Mouse (Mus musculus): ENCODE data around the gene Alg12. TPM values are rescaled to one million over a fixed set of nuclear protein-coding genes. Genes with fewer than 3 reads are reported as not detected.

Alg12 gene
- 10.2 and 10.3 TPM in 2 replicates for polyA plus RNA-seq (2012; ENCODE audit: insufficient read depth, insufficient read length, missing spikeins)

- TF ChIP-seq POLR2A (IDR thresholded peaks at IDR 0.05; ENCODE audit: borderline replicate concordance, low read depth, low read length) (no peak), CTCF (IDR thresholded peaks at IDR 0.05; ENCODE audit: low read depth, low read length) (no peak)
- Histone ChIP-seq H3K4me3 (ENCODE audit: insufficient read depth, low read length) (peak within 1 kb of the TSS; percentile 91), H3K4me1 (ENCODE audit: control insufficient read depth, insufficient read depth, low read length) (peaks cover 22% of the 10 kb centered on the region), H3K27ac (ENCODE audit: insufficient read depth, low read depth, low read length) (peak within 1 kb of the TSS; percentile 77)
Observed at GRCm38 (mm10) chr15:88819026-88819905, at the start of gene Alg12, which contains the start of gene Creld2. Gene Alg12, minus strand, starts transcription at chr15:88819318. Gene Creld2, plus strand, starts transcription at chr15:88819646.

GRCm38 (mm10) chr15:88868024-88868742, 49.1 kb upstream of the Alg12 start:
- no peak overlapping the region for H3K4me3 ChIP-seq (ENCODE audit: insufficient read depth, low read length)
- H3K4me1 ChIP-seq (ENCODE audit: control insufficient read depth, insufficient read depth, low read length): peaks cover 37% of the 10 kb centered on the region
- no peak for TF ChIP-seq CTCF (IDR thresholded peaks at IDR 0.05; ENCODE audit: low read depth, low read length)
- no peak for TF ChIP-seq POLR2A (IDR thresholded peaks at IDR 0.05; ENCODE audit: borderline replicate concordance, low read depth, low read length)
- H3K27ac ChIP-seq (ENCODE audit: insufficient read depth, low read depth, low read length): no peak overlapping the region

GRCm38 (mm10) chr15:88867368-88868023, 48.4 kb upstream of the Alg12 start:
- peaks cover 33% of the 10 kb centered on the region for H3K4me1 ChIP-seq (ENCODE audit: control insufficient read depth, insufficient read depth, low read length)
- H3K27ac ChIP-seq (ENCODE audit: insufficient read depth, low read depth, low read length): no peak overlapping the region
- TF ChIP-seq POLR2A (IDR thresholded peaks at IDR 0.05; ENCODE audit: borderline replicate concordance, low read depth, low read length) (no peak), CTCF (IDR thresholded peaks at IDR 0.05; ENCODE audit: low read depth, low read length) (no peak)
- H3K4me3 ChIP-seq (ENCODE audit: insufficient read depth, low read length): no peak overlapping the region

- Histone ChIP-seq H3K4me3 (ENCODE audit: insufficient read depth, low read length) (no peak overlapping the region), H3K4me1 (ENCODE audit: control insufficient read depth, insufficient read depth, low read length) (peaks cover 33% of the 10 kb centered on the region), H3K27ac (ENCODE audit: insufficient read depth, low read depth, low read length) (no peak overlapping the region)
- TF ChIP-seq POLR2A (IDR thresholded peaks at IDR 0.05; ENCODE audit: borderline replicate concordance, low read depth, low read length) (no peak), CTCF (IDR thresholded peaks at IDR 0.05; ENCODE audit: low read depth, low read length) (no peak)
Observed at GRCm38 (mm10) chr15:88866934-88867356, 47.8 kb upstream of the Alg12 start.

- no peak overlapping the region for H3K4me3 ChIP-seq (ENCODE audit: insufficient read depth, low read length)
- TF ChIP-seq POLR2A (IDR thresholded peaks at IDR 0.05; ENCODE audit: borderline replicate concordance, low read depth, low read length) (no peak), CTCF (IDR thresholded peaks at IDR 0.05; ENCODE audit: low read depth, low read length) (no peak)
- peaks cover 37% of the 10 kb centered on the region for H3K4me1 ChIP-seq (ENCODE audit: control insufficient read depth, insufficient read depth, low read length)
- no peak overlapping the region for H3K27ac ChIP-seq (ENCODE audit: insufficient read depth, low read depth, low read length)
Observed at GRCm38 (mm10) chr15:88865888-88866695, 47.0 kb upstream of the Alg12 start.

- no peak overlapping the region for H3K4me3 ChIP-seq (ENCODE audit: insufficient read depth, low read length)
- H3K4me1 ChIP-seq (ENCODE audit: control insufficient read depth, insufficient read depth, low read length): peaks cover 33% of the 10 kb centered on the region
- no peak overlapping the region for H3K27ac ChIP-seq (ENCODE audit: insufficient read depth, low read depth, low read length)
- TF ChIP-seq POLR2A (IDR thresholded peaks at IDR 0.05; ENCODE audit: borderline replicate concordance, low read depth, low read length) (no peak), CTCF (IDR thresholded peaks at IDR 0.05; ENCODE audit: low read depth, low read length) (no peak)
Observed at GRCm38 (mm10) chr15:88865061-88865460, 45.9 kb upstream of the Alg12 start.

GRCm38 (mm10) chr15:88864270-88865030, 45.3 kb upstream of the Alg12 start:
- H3K4me3 ChIP-seq (ENCODE audit: insufficient read depth, low read length): peak overlapping the region; percentile 97
- peaks cover 30% of the 10 kb centered on the region for H3K4me1 ChIP-seq (ENCODE audit: control insufficient read depth, insufficient read depth, low read length)

GRCm38 (mm10) chr15:88863695-88864231, 44.6 kb upstream of the Alg12 start:
- TF ChIP-seq CTCF (IDR thresholded peaks at IDR 0.05; ENCODE audit: low read depth, low read length) (no peak), POLR2A (IDR thresholded peaks at IDR 0.05; ENCODE audit: borderline replicate concordance, low read depth, low read length) (no peak)
- H3K4me3 ChIP-seq (ENCODE audit: insufficient read depth, low read length): peak overlapping the region; percentile 97
- H3K4me1 ChIP-seq (ENCODE audit: control insufficient read depth, insufficient read depth, low read length): peaks cover 30% of the 10 kb centered on the region
- peak overlapping the region; percentile 97 for H3K27ac ChIP-seq (ENCODE audit: insufficient read depth, low read depth, low read length)

More at GRCm38 (mm10) chr15:88864270-88865030, 45.3 kb upstream of the Alg12 start:
- peak overlapping the region; percentile 97 for H3K27ac ChIP-seq (ENCODE audit: insufficient read depth, low read depth, low read length)
- no peak for TF ChIP-seq CTCF (IDR thresholded peaks at IDR 0.05; ENCODE audit: low read depth, low read length)
- TF ChIP-seq POLR2A (IDR thresholded peaks at IDR 0.05; ENCODE audit: borderline replicate concordance, low read depth, low read length): no peak
